Mouse (Mus musculus): Measurements from ENCODE around the gene Armc9. TPM values are rescaled to one million over a fixed set of nuclear protein-coding genes. Genes with fewer than 3 reads are reported as not detected.

The Armc9 gene
- total and polyA plus RNA-seq, 2 experiments from 2014 or later = 1.5 to 5.1 TPM

DNA sequence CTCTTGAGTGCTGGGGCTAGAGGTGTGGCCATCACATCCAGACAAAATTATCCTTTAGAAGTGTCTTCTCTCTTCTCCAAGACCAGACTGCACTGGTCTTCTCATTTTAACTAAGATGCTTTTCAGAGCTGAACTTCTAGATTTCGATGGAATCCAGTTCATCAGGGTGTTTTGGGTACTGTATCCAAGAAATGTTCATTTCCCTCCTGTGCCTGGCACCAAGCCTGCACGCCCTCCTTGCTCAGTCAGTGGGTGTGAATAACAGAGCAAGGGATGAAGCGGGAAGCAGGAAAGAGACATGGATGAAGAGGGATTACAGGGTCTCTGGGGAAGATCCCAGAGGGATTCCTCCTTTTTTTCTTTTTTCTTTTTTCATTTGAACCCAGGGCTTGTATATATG lies 135.9 kb downstream of the Armc9 start:
- no peaks in the 10 kb centered on the region for H3K9me3 ChIP-seq (replicated peaks; ENCODE audit: control insufficient read depth, low read length)
- H3K36me3 ChIP-seq (replicated peaks; ENCODE audit: control insufficient read depth, insufficient read depth, low read length) = no peaks in the 10 kb centered on the region
- no peak overlapping the region for H3K9ac ChIP-seq (replicated peaks; ENCODE audit: low read depth, low read length)
- H3K4me2 ChIP-seq (ENCODE audit: low read depth, low read length) = no peak overlapping the region
- H3K27ac ChIP-seq (ENCODE audit: low read depth) = no peak overlapping the region
- no peaks in the 10 kb centered on the region for H3K4me1 ChIP-seq (ENCODE audit: control insufficient read depth, insufficient read depth)
- 57% methylated on average over 3 of the region's 3 CpGs for WGBS
- H3K4me3 ChIP-seq (ENCODE audit: low read depth, low read length) = no peak overlapping the region
- TF ChIP-seq EP300 (IDR thresholded peaks at IDR 0.05; ENCODE audit: low read depth) (no peak), CTCF (IDR thresholded peaks at IDR 0.05; ENCODE audit: low read depth) (no peak)
- ATAC-seq (ENCODE audit: insufficient read depth, low read depth) (no peak), DNase-seq (ENCODE audit: low spot score) (no peak)
- H3K27me3 ChIP-seq (ENCODE audit: control insufficient read depth, insufficient read depth, low read length) = no peaks in the 10 kb centered on the region

DNA sequence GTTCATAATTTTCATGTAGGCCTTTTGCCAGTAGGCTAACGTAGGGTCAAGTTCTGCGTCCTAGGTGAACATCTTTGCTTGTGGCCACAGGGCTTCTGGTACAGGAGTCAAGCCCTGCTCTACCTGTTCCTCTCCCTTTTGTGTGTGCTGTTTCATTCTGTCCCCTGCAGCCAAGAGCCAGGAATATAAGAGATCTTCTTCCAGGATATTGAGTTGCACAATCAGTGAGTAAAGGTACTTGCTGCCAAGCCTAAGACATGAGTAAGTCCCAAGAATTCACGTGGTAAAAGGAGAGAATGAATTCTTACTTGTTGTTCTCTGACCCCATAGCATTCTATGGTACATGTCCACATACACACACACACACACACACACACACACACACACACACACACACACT lies 138.5 kb downstream of the Armc9 start:
- Histone ChIP-seq H3K4me1 (ENCODE audit: control insufficient read depth, insufficient read depth) (no peaks in the 10 kb centered on the region), H3K27me3 (ENCODE audit: control insufficient read depth, insufficient read depth, low read length) (no peaks in the 10 kb centered on the region), H3K27ac (ENCODE audit: low read depth) (no peak overlapping the region), H3K36me3 (replicated peaks; ENCODE audit: control insufficient read depth, insufficient read depth, low read length) (no peaks in the 10 kb centered on the region), H3K4me3 (ENCODE audit: low read depth, low read length) (no peak overlapping the region), H3K9ac (replicated peaks; ENCODE audit: low read depth, low read length) (no peak overlapping the region), H3K9me3 (replicated peaks; ENCODE audit: control insufficient read depth, low read length) (no peaks in the 10 kb centered on the region), H3K4me2 (ENCODE audit: low read depth, low read length) (no peak overlapping the region)
- no peak for ATAC-seq (ENCODE audit: insufficient read depth, low read depth)
- WGBS = 77% methylated on average over 3 of the region's 3 CpGs
- no peak for TF ChIP-seq CTCF (IDR thresholded peaks at IDR 0.05; ENCODE audit: low read depth)
- TF ChIP-seq EP300 (IDR thresholded peaks at IDR 0.05; ENCODE audit: low read depth) = no peak
- DNase-seq (ENCODE audit: low spot score) = no peak

DNA sequence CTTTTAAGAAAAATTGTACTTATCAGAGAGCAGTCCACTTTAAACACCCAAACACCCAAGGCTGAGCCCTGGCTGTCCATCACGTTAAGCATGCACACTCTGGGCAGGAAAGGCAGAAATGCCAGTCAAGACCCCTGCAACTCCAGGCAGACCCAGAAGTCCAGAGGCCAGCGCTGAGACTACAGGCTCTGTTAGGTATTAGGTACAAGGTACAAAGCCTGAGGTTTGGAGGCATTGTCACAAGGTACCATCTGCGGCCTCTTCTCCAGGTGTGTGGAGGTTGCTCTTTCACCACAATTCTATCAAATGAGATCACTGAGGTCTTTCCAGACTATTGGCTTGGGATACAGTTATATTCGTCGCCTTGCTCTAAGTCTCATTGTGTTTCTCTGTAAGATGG lies 139.3 kb downstream of the Armc9 start:
- DNase-seq (ENCODE audit: low spot score) (no peak), ATAC-seq (ENCODE audit: insufficient read depth, low read depth) (no peak)
- H3K27ac ChIP-seq (ENCODE audit: low read depth) = no peak overlapping the region

DNA sequence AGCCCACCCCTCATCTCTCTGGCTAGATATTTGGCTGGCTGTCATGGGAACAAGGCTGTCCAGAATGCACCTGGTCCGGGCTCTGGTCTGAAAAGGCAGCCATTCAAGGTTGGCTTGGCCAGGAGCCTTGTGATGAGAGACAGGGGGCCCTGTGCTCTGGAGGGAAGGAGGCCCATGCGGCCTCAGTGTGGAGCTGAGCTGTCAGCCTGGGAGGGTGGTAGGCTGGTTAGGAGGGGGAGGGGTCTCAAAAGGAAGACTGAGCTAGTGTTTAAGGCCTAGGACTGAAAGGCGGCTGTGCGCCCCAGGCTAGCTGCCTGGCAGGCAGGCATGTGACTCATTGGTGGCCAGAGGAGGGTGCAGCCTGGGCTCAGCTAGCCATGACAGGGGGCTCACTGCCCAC lies 139.9 kb downstream of the Armc9 start:
- ATAC-seq (ENCODE audit: insufficient read depth, low read depth) = no peak
- no peak for TF ChIP-seq CTCF (IDR thresholded peaks at IDR 0.05; ENCODE audit: low read depth)
- no peak for TF ChIP-seq EP300 (IDR thresholded peaks at IDR 0.05; ENCODE audit: low read depth)
- Histone ChIP-seq H3K4me2 (ENCODE audit: low read depth, low read length) (no peak overlapping the region), H3K36me3 (replicated peaks; ENCODE audit: control insufficient read depth, insufficient read depth, low read length) (no peaks in the 10 kb centered on the region), H3K9me3 (replicated peaks; ENCODE audit: control insufficient read depth, low read length) (no peaks in the 10 kb centered on the region), H3K4me3 (ENCODE audit: low read depth, low read length) (no peak overlapping the region), H3K27me3 (ENCODE audit: control insufficient read depth, insufficient read depth, low read length) (no peaks in the 10 kb centered on the region), H3K27ac (ENCODE audit: low read depth) (no peak overlapping the region), H3K9ac (replicated peaks; ENCODE audit: low read depth, low read length) (no peak overlapping the region), H3K4me1 (ENCODE audit: control insufficient read depth, insufficient read depth) (no peaks in the 10 kb centered on the region)
- WGBS = 56% methylated on average over 4 of the region's 4 CpGs
- no peak for DNase-seq (ENCODE audit: low spot score)

More for the DNA sequence above, 139.3 kb downstream of the Armc9 start:
- H3K4me1 ChIP-seq (ENCODE audit: control insufficient read depth, insufficient read depth) = no peaks in the 10 kb centered on the region
- H3K9ac ChIP-seq (replicated peaks; ENCODE audit: low read depth, low read length) = no peak overlapping the region
- no peaks in the 10 kb centered on the region for H3K27me3 ChIP-seq (ENCODE audit: control insufficient read depth, insufficient read depth, low read length)
- H3K36me3 ChIP-seq (replicated peaks; ENCODE audit: control insufficient read depth, insufficient read depth, low read length) = no peaks in the 10 kb centered on the region
- H3K9me3 ChIP-seq (replicated peaks; ENCODE audit: control insufficient read depth, low read length) = no peaks in the 10 kb centered on the region
- TF ChIP-seq CTCF (IDR thresholded peaks at IDR 0.05; ENCODE audit: low read depth) (no peak), EP300 (IDR thresholded peaks at IDR 0.05; ENCODE audit: low read depth) (no peak)
- H3K4me3 ChIP-seq (ENCODE audit: low read depth, low read length) = no peak overlapping the region
- WGBS = 92% methylated on average over 5 of the region's 5 CpGs
- no peak overlapping the region for H3K4me2 ChIP-seq (ENCODE audit: low read depth, low read length)

DNA sequence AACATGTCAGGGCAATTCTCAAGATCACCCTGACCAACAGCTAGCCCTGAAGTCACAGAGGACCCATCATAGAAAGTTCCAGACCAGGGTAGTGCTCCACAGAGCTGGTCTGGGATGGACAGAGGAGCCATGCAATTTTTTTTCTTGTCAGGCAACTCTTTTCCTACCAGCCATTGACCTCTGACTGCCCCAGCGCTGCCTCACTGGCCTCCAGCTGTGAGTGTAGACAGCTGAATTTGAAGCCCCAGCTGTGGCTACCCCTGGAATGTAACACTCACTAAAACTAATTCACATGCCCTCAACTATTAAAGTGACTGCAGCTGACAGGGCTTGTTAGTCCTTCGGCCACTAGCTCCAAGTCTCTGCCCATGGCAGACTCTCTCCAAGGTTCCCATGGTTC lies 145.5 kb downstream of the Armc9 start:
- H3K9ac ChIP-seq (replicated peaks; ENCODE audit: low read depth, low read length) = no peak overlapping the region
- DNase-seq (ENCODE audit: low spot score) (no peak), ATAC-seq (ENCODE audit: insufficient read depth, low read depth) (no peak)
- no peaks in the 10 kb centered on the region for H3K4me1 ChIP-seq (ENCODE audit: control insufficient read depth, insufficient read depth)
- 65% methylated on average over 2 of the region's 2 CpGs for WGBS
- H3K36me3 ChIP-seq (replicated peaks; ENCODE audit: control insufficient read depth, insufficient read depth, low read length) = no peaks in the 10 kb centered on the region
- no peak overlapping the region for H3K27ac ChIP-seq (ENCODE audit: low read depth)
- no peak overlapping the region for H3K4me2 ChIP-seq (ENCODE audit: low read depth, low read length)
- no peak overlapping the region for H3K4me3 ChIP-seq (ENCODE audit: low read depth, low read length)
- H3K27me3 ChIP-seq (ENCODE audit: control insufficient read depth, insufficient read depth, low read length) = peaks cover 38% of the 10 kb centered on the region
- H3K9me3 ChIP-seq (replicated peaks; ENCODE audit: control insufficient read depth, low read length) = no peaks in the 10 kb centered on the region
- TF ChIP-seq EP300 (IDR thresholded peaks at IDR 0.05; ENCODE audit: low read depth) = no peak
- no peak for TF ChIP-seq CTCF (IDR thresholded peaks at IDR 0.05; ENCODE audit: low read depth)

DNA sequence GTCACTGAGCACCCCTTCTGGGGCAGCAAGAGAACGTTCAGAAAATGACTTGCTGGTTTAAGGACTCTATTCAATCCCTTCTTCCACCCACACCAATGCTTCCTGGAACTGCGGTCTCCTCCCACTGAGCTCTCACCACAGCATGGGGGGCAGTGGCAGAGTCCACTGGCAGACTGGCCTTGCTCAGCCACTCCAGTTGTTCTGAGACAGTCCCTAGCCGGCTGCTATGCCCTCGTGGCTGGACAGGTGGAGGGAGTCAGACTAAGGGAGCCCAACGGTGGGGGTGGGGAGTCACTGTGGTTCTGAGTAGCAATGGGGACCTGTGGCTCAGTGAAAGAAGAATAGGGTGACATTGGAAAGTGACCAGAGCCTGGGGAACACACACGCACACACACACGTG lies 146.2 kb downstream of the Armc9 start:
- Histone ChIP-seq H3K36me3 (replicated peaks; ENCODE audit: control insufficient read depth, insufficient read depth, low read length) (no peaks in the 10 kb centered on the region), H3K9ac (replicated peaks; ENCODE audit: low read depth, low read length) (no peak overlapping the region), H3K4me1 (ENCODE audit: control insufficient read depth, insufficient read depth) (no peaks in the 10 kb centered on the region), H3K27ac (ENCODE audit: low read depth) (no peak overlapping the region), H3K9me3 (replicated peaks; ENCODE audit: control insufficient read depth, low read length) (no peaks in the 10 kb centered on the region), H3K27me3 (ENCODE audit: control insufficient read depth, insufficient read depth, low read length) (peaks cover 41% of the 10 kb centered on the region), H3K4me2 (ENCODE audit: low read depth, low read length) (no peak overlapping the region), H3K4me3 (ENCODE audit: low read depth, low read length) (no peak overlapping the region)
- TF ChIP-seq CTCF (IDR thresholded peaks at IDR 0.05; ENCODE audit: low read depth) (no peak), EP300 (IDR thresholded peaks at IDR 0.05; ENCODE audit: low read depth) (no peak)
- ATAC-seq (ENCODE audit: insufficient read depth, low read depth) = no peak
- no peak for DNase-seq (ENCODE audit: low spot score)
- WGBS = 57% methylated on average over 7 of the region's 7 CpGs
